Mouse (Mus musculus): ENCODE results near the gene Pcnx2. TPM values are rescaled to one million over a fixed set of nuclear protein-coding genes. Genes with fewer than 3 reads are reported as not detected.

The Pcnx2 gene
- under 1 TPM; 0.50 to 0.80 TPM for total RNA-seq (2021)
- long read RNA-seq, experiment 1, partial matches to known transcripts = 1 of 3 reads
- long read RNA-seq, experiment 1, other reads (novel, unspliced or antisense) = 2 of 3 reads
- long read RNA-seq, experiment 2 = 0 reads

- no peak for DNase-seq
These were observed at the start of gene Pcnx2 for GRCm38 (mm10) chr8:125897868-125898788. Gene Pcnx2, minus strand, starts transcription at chr8:125898317.

GRCm38 (mm10) chr8:125944511-125944910 is 46.4 kb upstream of the Pcnx2 start:
- DNase-seq = no peak

GRCm38 (mm10) chr8:125935649-125936048 is 37.5 kb upstream of the Pcnx2 start:
- peak; percentile 23 to 69 for DNase-seq

- no peak for DNase-seq
These were observed 33.7 kb upstream of the Pcnx2 start for GRCm38 (mm10) chr8:125931822-125932221.

- no peak for DNase-seq
These were observed 32.3 kb upstream of the Pcnx2 start for GRCm38 (mm10) chr8:125930276-125931046.

- no peak for DNase-seq
These were observed 28.5 kb upstream of the Pcnx2 start for GRCm38 (mm10) chr8:125926636-125927035.

GRCm38 (mm10) chr8:125922333-125922732 is 24.2 kb upstream of the Pcnx2 start:
- DNase-seq = no peak

- DNase-seq = no peak
These were observed 22.6 kb upstream of the Pcnx2 start for GRCm38 (mm10) chr8:125920761-125921160.

- DNase-seq = no peak
These were observed 22.2 kb upstream of the Pcnx2 start for GRCm38 (mm10) chr8:125920281-125920680.

- no peak for DNase-seq
These were observed 21.4 kb upstream of the Pcnx2 start for GRCm38 (mm10) chr8:125919560-125919959.

GRCm38 (mm10) chr8:125918719-125919118 is 20.6 kb upstream of the Pcnx2 start:
- no peak for DNase-seq

- no peak for DNase-seq
These were observed 18.9 kb upstream of the Pcnx2 start for GRCm38 (mm10) chr8:125917013-125917412.

- no peak for DNase-seq
These were observed 16.3 kb upstream of the Pcnx2 start for GRCm38 (mm10) chr8:125914386-125914785.

- DNase-seq = no peak
These were observed 15.1 kb upstream of the Pcnx2 start for GRCm38 (mm10) chr8:125913206-125913605.

- no peak for DNase-seq
These were observed 13.1 kb upstream of the Pcnx2 start for GRCm38 (mm10) chr8:125911229-125911580.

GRCm38 (mm10) chr8:125910365-125911228 is 12.5 kb upstream of the Pcnx2 start, which contains the start of gene Map3k21:
Gene Map3k21, plus strand, starts transcription at chr8:125910450.
- peak; percentile 19 to 20 for DNase-seq

GRCm38 (mm10) chr8:125909661-125910364 is 11.7 kb upstream of the Pcnx2 start:
- DNase-seq = peak; percentile 26 to 29

GRCm38 (mm10) chr8:125907311-125907710 is 9.2 kb upstream of the Pcnx2 start:
- no peak for DNase-seq

- no peak for DNase-seq
These were observed 7.2 kb upstream of the Pcnx2 start for GRCm38 (mm10) chr8:125905341-125905740.

- DNase-seq = no peak
These were observed 4.4 kb upstream of the Pcnx2 start for GRCm38 (mm10) chr8:125902521-125902920.

- DNase-seq = no peak
These were observed 3.0 kb upstream of the Pcnx2 start for GRCm38 (mm10) chr8:125901167-125901566.

Measured in heart, adult 18-20 months (tissue).